Mouse (Mus musculus) c-Kit-positive CD71-positive TER-119-positive erythroid progenitor cells, embryonic 14.5 days (primary cell): ENCODE data around the gene Fbxl3.

Source experiments
- DNase-seq: peaks from one replicate; pipeline ENCODE4 v3.0.0-alpha.2; 2013; ENCODE audit warnings: low spot score

Gene Fbxl3

GRCm38 (mm10) chr14:103037016-103037415 lies 62.4 kb downstream of the Fbxl3 start:
- DNase-seq, result no peak

DNA sequence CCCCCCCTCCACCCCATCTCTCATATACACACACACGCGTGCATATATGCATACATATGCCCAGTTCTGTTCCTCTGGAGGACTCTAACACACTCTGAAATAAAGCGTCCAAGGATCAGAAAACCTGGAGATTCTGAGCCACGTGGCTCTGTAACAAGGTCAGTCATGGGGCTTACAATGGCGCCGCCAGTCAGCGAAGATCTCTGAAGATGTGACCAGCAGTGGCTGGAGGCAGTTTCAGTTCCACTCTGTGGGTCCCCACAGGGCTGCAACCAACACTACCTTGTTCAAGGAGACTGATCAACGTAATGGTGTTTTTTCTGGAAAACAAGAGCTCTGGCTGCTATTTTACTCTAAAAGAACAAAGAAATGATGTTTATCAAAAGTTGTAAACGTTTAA lies 65.3 kb downstream of the Fbxl3 start:
- no peak for DNase-seq

- DNase-seq, result no peak
These were observed 66.0 kb downstream of the Fbxl3 start for GRCm38 (mm10) chr14:103033271-103033823.
